Mouse (Mus musculus): ENCODE measurements around the gene Ankrd2. TPM values are rescaled to one million over a fixed set of nuclear protein-coding genes. Genes with fewer than 3 reads are reported as not detected.

Gene Ankrd2
- polyA plus RNA-seq, 1 experiment: not detected

DNA sequence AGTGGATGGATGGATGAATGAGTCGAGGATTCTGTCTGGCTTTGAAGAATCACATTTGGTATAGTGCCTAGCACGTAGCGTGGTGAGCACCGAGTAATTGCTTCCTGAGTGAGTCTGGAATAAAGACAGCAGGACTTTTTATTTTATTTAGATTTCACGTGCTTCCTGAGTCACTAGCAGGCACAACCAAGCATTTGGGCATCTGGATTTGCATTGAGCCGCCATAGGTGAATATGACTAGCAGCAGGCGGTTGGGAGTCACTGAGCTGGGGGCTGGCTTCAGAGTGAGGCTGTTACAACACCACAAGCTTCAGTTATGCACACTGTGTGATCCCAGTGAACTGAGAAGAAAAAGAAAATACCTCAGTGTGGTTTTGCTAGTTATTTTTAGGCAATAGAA lies 26.7 kb upstream of the Ankrd2 start:
- TF ChIP-seq GATA1 (IDR thresholded peaks at IDR 0.05; ENCODE audit: low read length): no peak
- Histone ChIP-seq H3K36me3 (ENCODE audit: control insufficient read depth) (no peaks in the 10 kb centered on the region), H3K4me1 (ENCODE audit: control insufficient read depth) (no peaks in the 10 kb centered on the region), H3K27me3 (ENCODE audit: control insufficient read depth) (no peaks in the 10 kb centered on the region), H3K4me3 (replicated peaks) (no peak overlapping the region), H3K9me3 (ENCODE audit: control insufficient read depth, low read length) (no peaks in the 10 kb centered on the region)

DNA sequence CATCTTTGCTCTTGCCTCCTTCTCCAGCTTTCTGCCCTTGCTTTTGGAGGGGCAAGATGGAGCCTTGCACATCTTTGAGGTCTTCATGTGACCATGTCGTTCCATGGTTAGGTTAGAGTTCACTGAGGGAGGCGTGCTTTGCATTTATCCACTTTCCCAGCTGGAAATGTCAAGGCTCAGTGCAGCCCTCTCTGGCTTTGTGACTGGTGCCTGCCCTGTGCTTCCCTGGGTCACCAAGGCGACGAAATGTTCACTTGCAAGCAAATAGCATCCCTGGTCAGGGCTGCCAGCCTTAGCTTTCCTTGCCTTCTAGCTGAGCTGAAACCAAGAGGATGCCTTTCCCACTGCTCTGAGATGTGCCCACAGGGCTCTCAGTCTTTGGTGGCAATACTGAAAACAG lies 25.4 kb upstream of the Ankrd2 start:
- H3K27me3 ChIP-seq (ENCODE audit: control insufficient read depth): no peaks in the 10 kb centered on the region
- H3K4me3 ChIP-seq (replicated peaks): no peak overlapping the region
- H3K9me3 ChIP-seq (ENCODE audit: control insufficient read depth, low read length): no peaks in the 10 kb centered on the region
- H3K4me1 ChIP-seq (ENCODE audit: control insufficient read depth): no peaks in the 10 kb centered on the region
- H3K36me3 ChIP-seq (ENCODE audit: control insufficient read depth): no peaks in the 10 kb centered on the region
- TF ChIP-seq TAL1 (IDR thresholded peaks at IDR 0.05; ENCODE audit: low read length): no peak
- TF ChIP-seq GATA1 (IDR thresholded peaks at IDR 0.05; ENCODE audit: low read length): no peak

DNA sequence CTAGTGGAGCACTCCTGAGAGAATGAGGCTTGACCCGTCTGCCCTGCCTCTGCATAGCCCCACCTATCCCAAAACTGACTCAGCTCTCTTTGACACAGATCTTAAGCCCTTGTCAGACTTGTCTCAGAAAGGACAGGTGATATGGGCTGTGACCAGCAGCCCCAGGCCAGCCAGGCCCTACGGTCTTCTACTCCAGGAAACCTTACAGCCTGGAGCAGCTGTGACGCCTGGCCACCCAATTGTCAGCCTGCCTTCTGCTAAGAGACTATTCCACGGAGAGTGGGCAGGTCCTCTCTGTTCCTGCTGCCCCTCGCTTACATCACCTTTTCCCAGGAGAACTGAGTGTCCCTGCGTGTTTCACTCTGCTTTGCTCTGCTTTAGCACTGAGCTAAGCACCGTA lies 24.7 kb upstream of the Ankrd2 start:
- Histone ChIP-seq H3K4me1 (ENCODE audit: control insufficient read depth) (no peaks in the 10 kb centered on the region), H3K4me3 (replicated peaks) (no peak overlapping the region), H3K27me3 (ENCODE audit: control insufficient read depth) (no peaks in the 10 kb centered on the region), H3K36me3 (ENCODE audit: control insufficient read depth) (no peaks in the 10 kb centered on the region), H3K9me3 (ENCODE audit: control insufficient read depth, low read length) (no peaks in the 10 kb centered on the region)
- TF ChIP-seq TAL1 (IDR thresholded peaks at IDR 0.05; ENCODE audit: low read length) (no peak), GATA1 (IDR thresholded peaks at IDR 0.05; ENCODE audit: low read length) (no peak)

DNA sequence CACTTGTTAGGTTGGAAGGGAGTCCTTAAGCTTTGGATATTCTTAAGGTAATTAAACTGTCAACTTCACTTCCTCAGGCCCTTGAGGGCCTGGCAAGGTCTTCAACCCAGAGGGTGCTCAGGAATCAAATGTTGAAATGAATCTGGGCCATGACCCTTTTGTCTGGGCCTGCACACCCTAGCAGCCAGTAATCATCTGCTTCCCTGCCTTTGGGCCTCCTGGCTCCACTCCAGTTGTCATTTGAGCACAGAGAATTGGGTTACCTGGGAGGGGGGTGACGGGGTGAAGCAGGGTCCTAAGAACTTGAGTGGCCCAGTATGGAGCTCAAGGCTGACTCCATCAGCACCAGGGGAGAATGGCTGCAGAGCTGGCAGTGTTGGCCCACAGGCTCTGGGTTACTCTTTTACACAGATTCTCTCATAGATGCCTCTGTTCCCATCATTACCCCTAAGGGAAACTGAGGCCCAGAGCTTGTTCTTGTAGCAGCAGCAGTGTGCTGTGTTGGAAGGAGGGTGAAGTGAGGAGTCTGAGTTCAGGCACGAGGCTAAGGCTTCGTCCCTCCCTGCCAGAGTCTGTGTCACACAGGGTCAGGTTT lies 21.5 kb upstream of the Ankrd2 start:
- H3K36me3 ChIP-seq (ENCODE audit: control insufficient read depth): no peaks in the 10 kb centered on the region
- H3K4me1 ChIP-seq (ENCODE audit: control insufficient read depth): no peaks in the 10 kb centered on the region
- H3K4me3 ChIP-seq (replicated peaks): no peak overlapping the region
- TF ChIP-seq TAL1 (IDR thresholded peaks at IDR 0.05; ENCODE audit: low read length) (no peak), GATA1 (IDR thresholded peaks at IDR 0.05; ENCODE audit: low read length) (no peak)
- no peaks in the 10 kb centered on the region for H3K9me3 ChIP-seq (ENCODE audit: control insufficient read depth, low read length)
- H3K27me3 ChIP-seq (ENCODE audit: control insufficient read depth): no peaks in the 10 kb centered on the region

DNA sequence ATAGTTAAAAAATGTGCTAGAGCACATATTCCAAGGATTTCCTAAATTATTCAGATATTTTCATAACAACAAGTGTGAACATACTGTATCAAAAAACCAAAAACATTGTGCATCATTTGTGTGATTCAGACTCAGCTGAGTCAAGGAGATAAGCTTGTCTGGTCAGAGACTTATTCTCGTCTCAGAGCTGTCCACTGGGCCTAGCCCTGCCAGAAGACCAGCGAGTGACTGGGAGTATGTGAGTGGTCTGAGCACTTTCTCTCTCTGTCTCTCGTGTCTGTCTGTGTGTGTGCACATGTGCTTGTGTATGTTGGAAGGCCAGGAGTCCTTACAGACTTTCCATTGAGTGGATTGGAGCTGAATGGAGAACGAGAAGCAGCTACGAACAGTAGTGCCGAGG lies 20.8 kb upstream of the Ankrd2 start:
- Histone ChIP-seq H3K4me1 (ENCODE audit: control insufficient read depth) (no peaks in the 10 kb centered on the region), H3K36me3 (ENCODE audit: control insufficient read depth) (no peaks in the 10 kb centered on the region), H3K4me3 (replicated peaks) (no peak overlapping the region), H3K27me3 (ENCODE audit: control insufficient read depth) (no peaks in the 10 kb centered on the region), H3K9me3 (ENCODE audit: control insufficient read depth, low read length) (no peaks in the 10 kb centered on the region)
- TF ChIP-seq TAL1 (IDR thresholded peaks at IDR 0.05; ENCODE audit: low read length) (no peak), GATA1 (IDR thresholded peaks at IDR 0.05; ENCODE audit: low read length) (no peak)

DNA sequence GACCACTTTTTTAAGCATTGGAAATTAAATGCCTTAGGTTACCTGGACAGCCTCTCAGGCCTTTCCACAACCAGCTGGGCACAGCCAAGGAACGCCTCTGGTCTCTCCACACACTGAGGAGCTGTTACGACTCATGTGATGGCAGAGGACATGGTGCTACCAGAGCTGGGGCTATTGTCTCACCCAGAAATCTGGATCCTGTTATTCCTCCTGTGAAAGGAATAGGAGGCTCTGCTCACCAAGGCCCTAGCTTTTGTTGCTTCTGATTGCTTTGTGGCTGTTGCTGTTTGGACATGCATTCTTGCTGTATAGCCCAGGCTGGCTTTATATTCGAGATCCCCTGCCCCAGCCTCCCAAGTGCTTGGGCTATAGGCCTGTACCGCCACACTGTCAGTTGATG lies 19.5 kb upstream of the Ankrd2 start:
- no peaks in the 10 kb centered on the region for H3K27me3 ChIP-seq (ENCODE audit: control insufficient read depth)
- H3K4me3 ChIP-seq (replicated peaks): no peak overlapping the region
- H3K9me3 ChIP-seq (ENCODE audit: control insufficient read depth, low read length): no peaks in the 10 kb centered on the region
- no peak for TF ChIP-seq TAL1 (IDR thresholded peaks at IDR 0.05; ENCODE audit: low read length)
- TF ChIP-seq GATA1 (IDR thresholded peaks at IDR 0.05; ENCODE audit: low read length): no peak
- H3K4me1 ChIP-seq (ENCODE audit: control insufficient read depth): no peaks in the 10 kb centered on the region
- H3K36me3 ChIP-seq (ENCODE audit: control insufficient read depth): no peaks in the 10 kb centered on the region

DNA sequence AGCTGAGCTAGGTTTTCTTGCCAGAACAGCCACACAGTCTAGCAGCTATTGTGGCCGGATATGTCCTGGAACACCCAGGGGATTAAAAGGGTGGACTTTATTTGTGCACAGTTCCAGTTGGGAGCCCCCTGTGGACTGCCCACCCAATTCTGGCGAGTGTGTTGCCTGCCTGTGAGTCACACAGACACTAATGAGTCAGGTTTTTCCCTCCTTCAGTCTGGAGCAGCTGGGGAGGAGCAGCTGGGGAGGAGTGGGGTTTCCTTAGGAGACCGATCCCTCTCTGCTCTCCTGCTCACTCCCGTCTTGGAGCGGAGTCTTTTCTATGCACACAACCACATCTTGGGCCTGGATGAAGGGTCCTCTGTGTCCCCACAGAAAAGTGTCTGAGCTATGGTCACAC lies 19.0 kb upstream of the Ankrd2 start:
- Histone ChIP-seq H3K9me3 (ENCODE audit: control insufficient read depth, low read length) (no peaks in the 10 kb centered on the region), H3K4me3 (replicated peaks) (no peak overlapping the region), H3K27me3 (ENCODE audit: control insufficient read depth) (no peaks in the 10 kb centered on the region), H3K4me1 (ENCODE audit: control insufficient read depth) (no peaks in the 10 kb centered on the region), H3K36me3 (ENCODE audit: control insufficient read depth) (no peaks in the 10 kb centered on the region)
- TF ChIP-seq GATA1 (IDR thresholded peaks at IDR 0.05; ENCODE audit: low read length) (no peak), TAL1 (IDR thresholded peaks at IDR 0.05; ENCODE audit: low read length) (no peak)

DNA sequence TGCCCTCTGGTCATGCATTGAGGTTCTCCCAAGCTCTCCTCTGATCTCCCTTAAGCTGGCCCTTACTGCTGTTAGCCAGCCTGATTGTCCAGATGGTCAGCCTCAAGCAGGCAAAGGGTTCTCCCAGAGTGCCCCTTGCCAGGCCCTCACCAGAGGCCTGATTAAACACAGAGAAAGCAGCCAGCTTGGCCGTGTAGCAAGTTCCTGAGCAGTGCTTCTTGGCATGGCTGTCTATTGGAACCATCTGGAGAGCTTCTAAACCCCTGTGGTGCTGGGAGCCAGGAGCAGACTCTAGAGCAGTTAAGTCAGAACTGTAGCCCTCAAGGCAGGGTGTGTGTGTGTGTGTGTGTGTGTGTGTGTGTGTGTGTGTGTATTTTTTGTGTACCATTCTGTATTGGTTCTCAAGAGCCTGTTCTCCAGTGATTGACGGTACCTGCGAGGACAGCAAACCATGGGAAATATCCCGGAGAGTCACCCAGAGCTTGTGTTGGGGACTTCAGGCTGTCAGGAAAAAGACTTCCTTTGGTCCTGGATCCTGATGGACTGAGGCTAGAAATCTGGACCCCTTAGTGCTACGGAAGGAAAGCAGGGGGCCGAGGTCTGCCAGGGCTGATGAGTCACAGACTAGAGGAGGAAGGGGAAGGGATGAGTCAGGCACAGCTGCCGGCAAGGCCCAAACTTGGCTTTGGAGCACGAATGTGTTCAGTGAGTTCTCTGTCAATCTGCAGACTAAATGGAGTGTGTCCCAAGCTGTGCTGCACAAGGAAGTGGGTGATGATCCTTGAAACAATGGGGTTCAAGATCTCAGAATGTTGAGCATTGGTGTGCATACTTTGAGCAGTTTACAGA lies 18.2 kb upstream of the Ankrd2 start:
- H3K4me1 ChIP-seq (ENCODE audit: control insufficient read depth): no peaks in the 10 kb centered on the region

DNA sequence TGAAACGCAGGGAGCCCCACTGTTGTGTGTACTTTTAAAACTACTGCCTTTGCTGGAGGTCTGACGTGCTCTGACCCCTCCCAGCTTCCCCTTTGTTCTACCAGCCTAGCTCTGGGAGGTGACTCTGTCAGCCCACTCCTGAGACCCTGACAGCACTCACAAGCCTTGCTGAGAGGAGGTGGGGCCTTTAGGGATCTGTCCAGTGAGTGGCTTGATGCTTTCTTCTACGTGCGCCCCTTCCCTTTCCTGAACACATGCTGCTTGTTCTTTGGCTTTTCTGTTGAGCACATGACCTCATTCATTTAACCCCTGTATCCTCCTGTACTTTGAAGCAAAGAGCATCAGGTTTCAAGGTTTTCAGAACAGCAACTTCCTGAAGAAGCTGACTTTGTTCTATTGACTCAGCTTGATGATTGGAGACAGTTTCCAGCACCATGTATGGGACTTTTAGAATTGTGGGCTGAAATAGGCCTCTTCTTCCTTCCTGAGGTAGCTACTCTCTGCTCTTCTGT lies 16.7 kb upstream of the Ankrd2 start:
- H3K27me3 ChIP-seq (ENCODE audit: control insufficient read depth): no peaks in the 10 kb centered on the region
- no peaks in the 10 kb centered on the region for H3K4me1 ChIP-seq (ENCODE audit: control insufficient read depth)
- H3K4me3 ChIP-seq (replicated peaks): no peak overlapping the region
- no peaks in the 10 kb centered on the region for H3K9me3 ChIP-seq (ENCODE audit: control insufficient read depth, low read length)
- H3K36me3 ChIP-seq (ENCODE audit: control insufficient read depth): no peaks in the 10 kb centered on the region
- no peak for TF ChIP-seq TAL1 (IDR thresholded peaks at IDR 0.05; ENCODE audit: low read length)
- no peak for TF ChIP-seq GATA1 (IDR thresholded peaks at IDR 0.05; ENCODE audit: low read length)

More for the DNA sequence above, 18.2 kb upstream of the Ankrd2 start:
- TF ChIP-seq GATA1 (IDR thresholded peaks at IDR 0.05; ENCODE audit: low read length): no peak
- no peak for TF ChIP-seq TAL1 (IDR thresholded peaks at IDR 0.05; ENCODE audit: low read length)
- Histone ChIP-seq H3K36me3 (ENCODE audit: control insufficient read depth) (no peaks in the 10 kb centered on the region), H3K9me3 (ENCODE audit: control insufficient read depth, low read length) (no peaks in the 10 kb centered on the region), H3K4me3 (replicated peaks) (no peak overlapping the region), H3K27me3 (ENCODE audit: control insufficient read depth) (no peaks in the 10 kb centered on the region)
